18 mouse cellular contexts compared by ENCODE assay signal in the genomic region with DNA sequence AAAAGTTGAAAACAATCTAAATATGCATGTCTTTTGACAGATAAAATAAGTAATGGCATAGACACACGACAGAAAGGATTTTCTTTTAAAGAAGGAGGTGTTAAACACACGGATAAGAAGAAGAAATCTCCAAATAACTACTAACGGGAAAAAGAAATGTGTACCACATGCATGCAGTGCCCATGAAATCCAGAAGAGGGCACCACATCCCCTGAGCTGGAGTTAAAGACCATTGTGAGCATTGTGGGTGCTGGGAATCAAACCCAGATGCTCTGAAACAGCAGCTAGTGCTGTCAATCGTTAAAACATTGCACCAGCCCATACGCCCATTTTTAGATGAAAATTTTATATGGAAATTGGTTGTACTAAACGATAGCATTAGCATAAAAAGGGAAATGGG. TPM values are rescaled to one million over a fixed set of nuclear protein-coding genes. Genes with fewer than 3 reads are reported as not detected.
DNase-seq lines count a peak whose midpoint lies in the region; ATAC-seq and TF ChIP-seq lines count a peak whose summit lies in the region.
"Had no signal": no experiment of that assay in that cellular context is flagged by ENCODE, and none has a peak within 500 bp of the region (broad histone marks: within the 10 kb centered on the region; RNA-seq: fewer than 3 reads in every experiment).

No protein-coding gene starts in this region.

- peak; percentile 44 for TF ChIP-seq CTCF in lung, embryonic 14.5 days (IDR thresholded peaks at IDR 0.05; ENCODE audit: low read depth)

- H3K9ac ChIP-seq in hindbrain, embryonic 11.5 days (ENCODE audit: low read depth, low read length) = no peak overlapping the region
- H3K9ac ChIP-seq in hindbrain, embryonic 16.5 days (ENCODE audit: low read depth, low read length) = no peak overlapping the region
- H3K9ac ChIP-seq in lung, embryonic 14.5 days = no peak overlapping the region
- H3K9ac ChIP-seq: embryonic facial prominence, embryonic 15.5 days; forebrain, embryonic 13.5 days; intestine, embryonic 15.5 days; limb, embryonic 12.5 days; stomach, embryonic 15.5 days had no signal

- DNase-seq in hindbrain, embryonic 11.5 days (ENCODE audit: low spot score) = peak; percentile 17
- no peak for DNase-seq in lung, embryonic 14.5 days
- DNase-seq in lung, postnatal 36 days = no peak
- DNase-seq in ES-CJ7 (ENCODE audit: low read depth, low spot score) = peak; percentile 55
- peak; percentile 22 for DNase-seq in induced T-regulatory cell, adult 2 months (ENCODE audit: low read depth)
- DNase-seq in right cerebral cortex, postnatal 36 days (ENCODE audit: low spot score in 2 of 2) = no peak
- DNase-seq: adrenal gland, postnatal 14 days; kidney, postnatal 4 days; lung, postnatal 10 days had no signal

- peaks cover 81% of the 10 kb centered on the region for H3K27me3 ChIP-seq in hindbrain, embryonic 11.5 days (ENCODE audit: control insufficient read depth, insufficient read depth, low read length)
- peaks cover 78% of the 10 kb centered on the region for H3K27me3 ChIP-seq in hindbrain, embryonic 16.5 days (replicated peaks; ENCODE audit: control insufficient read depth, insufficient read depth, low read length)
- peaks cover 57% of the 10 kb centered on the region for H3K27me3 ChIP-seq in lung, embryonic 14.5 days (ENCODE audit: insufficient read depth, low read length)

- H3K27ac ChIP-seq in hindbrain, embryonic 11.5 days (ENCODE audit: low read depth, low read length) = no peak overlapping the region
- no peak overlapping the region for H3K27ac ChIP-seq in hindbrain, embryonic 16.5 days (ENCODE audit: low read depth, low read length)
- no peak overlapping the region for H3K27ac ChIP-seq in lung, embryonic 14.5 days (ENCODE audit: low read depth)
- H3K27ac ChIP-seq: embryonic facial prominence, embryonic 15.5 days; forebrain, embryonic 13.5 days; intestine, embryonic 15.5 days; limb, embryonic 12.5 days; midbrain, embryonic 10.5 days; stomach, embryonic 15.5 days had no signal

- H3K9me3 ChIP-seq in hindbrain, embryonic 11.5 days (ENCODE audit: control insufficient read depth, low read length) = no peaks in the 10 kb centered on the region
- peaks cover 9% of the 10 kb centered on the region; the same call in 1 of the 2 replicates for H3K9me3 ChIP-seq in hindbrain, embryonic 16.5 days (ENCODE audit: control insufficient read depth, low read length)
- H3K9me3 ChIP-seq in lung, embryonic 14.5 days (ENCODE audit: low read depth, low read length) = no peaks in the 10 kb centered on the region
- H3K9me3 ChIP-seq: intestine, embryonic 15.5 days; stomach, embryonic 15.5 days had no signal

- peaks cover 3% of the 10 kb centered on the region; the same call in 1 of the 2 replicates for H3K4me1 ChIP-seq in hindbrain, embryonic 11.5 days (replicated peaks; ENCODE audit: control insufficient read depth, insufficient read depth, low read length)
- peaks cover 14% of the 10 kb centered on the region for H3K4me1 ChIP-seq in hindbrain, embryonic 16.5 days (ENCODE audit: control insufficient read depth, insufficient read depth, low read depth, low read length)
- no peaks in the 10 kb centered on the region for H3K4me1 ChIP-seq in lung, embryonic 14.5 days (ENCODE audit: insufficient read depth)
- H3K4me1 ChIP-seq: intestine, embryonic 15.5 days had no signal

- ATAC-seq in hindbrain, embryonic 11.5 days (ENCODE audit: low FRiP score) = no peak
- ATAC-seq in hindbrain, embryonic 16.5 days = no peak
- ATAC-seq in lung, embryonic 14.5 days (ENCODE audit: insufficient read depth) = no peak
- no peak for ATAC-seq in activated CD4-positive, CD25-positive, alpha-beta regulatory T cell, adult 4 months
- ATAC-seq: forebrain, embryonic 13.5 days; intestine, embryonic 15.5 days had no signal

- no peaks in the 10 kb centered on the region for H3K36me3 ChIP-seq in hindbrain, embryonic 11.5 days (ENCODE audit: control insufficient read depth, insufficient read depth, low read length)
- H3K36me3 ChIP-seq in hindbrain, embryonic 16.5 days (ENCODE audit: control insufficient read depth, insufficient read depth, low read length) = no peaks in the 10 kb centered on the region
- H3K36me3 ChIP-seq in lung, embryonic 14.5 days (ENCODE audit: insufficient read depth) = no peaks in the 10 kb centered on the region
- H3K36me3 ChIP-seq: embryonic facial prominence, embryonic 15.5 days; intestine, embryonic 15.5 days; limb, embryonic 12.5 days; midbrain, embryonic 10.5 days; stomach, embryonic 15.5 days had no signal

- WGBS in hindbrain, embryonic 11.5 days = 75% methylated on average over 6 of the region's 6 CpGs
- WGBS in hindbrain, embryonic 16.5 days = 74% methylated on average over 6 of the region's 6 CpGs
- WGBS in lung, embryonic 14.5 days = 70% methylated on average over 6 of the region's 6 CpGs

- H3K4me2 ChIP-seq in hindbrain, embryonic 11.5 days (replicated peaks; ENCODE audit: low read depth, low read length) = no peak overlapping the region
- H3K4me2 ChIP-seq in hindbrain, embryonic 16.5 days (ENCODE audit: low read length) = no peak overlapping the region
- H3K4me2 ChIP-seq in lung, embryonic 14.5 days = no peak overlapping the region
- H3K4me2 ChIP-seq: embryonic facial prominence, embryonic 15.5 days; forebrain, embryonic 13.5 days; intestine, embryonic 15.5 days; limb, embryonic 12.5 days; stomach, embryonic 15.5 days had no signal

- no peak overlapping the region for H3K4me3 ChIP-seq in hindbrain, embryonic 11.5 days (ENCODE audit: low read depth, low read length)
- H3K4me3 ChIP-seq in hindbrain, embryonic 16.5 days (ENCODE audit: low read length) = no peak overlapping the region
- H3K4me3 ChIP-seq in lung, embryonic 14.5 days (ENCODE audit: low read depth, low read length) = no peak overlapping the region
- H3K4me3 ChIP-seq: embryonic facial prominence, embryonic 15.5 days; forebrain, embryonic 13.5 days; intestine, embryonic 15.5 days; limb, embryonic 12.5 days; midbrain, embryonic 10.5 days; myocyte; stomach, embryonic 15.5 days had no signal

RNA-seq across cellular contexts. Expression of gene Olig2, which starts 7.3 kb away (rescaled TPM):
- polyA plus RNA-seq in hindbrain, embryonic 11.5 days (2014; fragmentation: Nextera tagmentation; extraction: Ambion mirVana) = 0.76 and 1.2 TPM in 2 replicates
- polyA plus RNA-seq in hindbrain, embryonic 16.5 days (2015; fragmentation: Nextera tagmentation; extraction: Ambion mirVana) = 6.1 and 11.4 TPM in 2 replicates
- polyA plus RNA-seq in lung, embryonic 14.5 days (2014; fragmentation: Nextera tagmentation; extraction: Ambion mirVana) = not detected in 2 replicates
- not detected for polyA plus RNA-seq in activated CD4-positive, CD25-positive, alpha-beta regulatory T cell, adult 4 months (2017; shearing (Covaris generic))
- polyA plus RNA-seq: intestine, embryonic 15.5 days; limb, embryonic 12.5 days; myocyte; stomach, embryonic 15.5 days had no signal

RNA-seq across cellular contexts. Expression of gene Olig1, which starts 51.6 kb away (rescaled TPM):
- 0.40 and 0.84 TPM in 2 replicates for polyA plus RNA-seq in hindbrain, embryonic 11.5 days (2014; fragmentation: Nextera tagmentation; extraction: Ambion mirVana)
- polyA plus RNA-seq in hindbrain, embryonic 16.5 days (2015; fragmentation: Nextera tagmentation; extraction: Ambion mirVana) = 153 and 190 TPM in 2 replicates
- 0.08 and 0.11 TPM in 2 replicates for polyA plus RNA-seq in lung, embryonic 14.5 days (2014; fragmentation: Nextera tagmentation; extraction: Ambion mirVana)
- polyA plus RNA-seq in activated CD4-positive, CD25-positive, alpha-beta regulatory T cell, adult 4 months (2017; shearing (Covaris generic)) = not detected
- polyA plus RNA-seq: myocyte had no signal

Comparison
In these comparisons a context has a peak if more than half of its experiments do, and no peak if none do; other contexts are left out.
1. RNA of gene Olig1, which starts 51.6 kb away (polyA plus RNA-seq): 153 to 190 TPM in hindbrain, embryonic 16.5 days; 0.40 to 0.84 TPM in hindbrain, embryonic 11.5 days, 0.08 to 0.11 TPM in lung, embryonic 14.5 days and not detected in activated CD4-positive, CD25-positive, alpha-beta regulatory T cell, adult 4 months; every median in the first group is over 10 times any median in the second.
2. DNase-seq: peak in hindbrain, embryonic 11.5 days (single experiment), ES-CJ7 (single experiment) and induced T-regulatory cell, adult 2 months (single experiment); none in lung, embryonic 14.5 days (single experiment), lung, postnatal 36 days (single experiment) and right cerebral cortex, postnatal 36 days (0 of 2).